Mouse (Mus musculus): ENCODE results near the gene Pclo.

GRCm38 (mm10) chr5:14595426-14596013, 80.8 kb downstream of the Pclo start:
- no peak for TF ChIP-seq CTCF (conservative IDR thresholded peaks at IDR 0.05; ENCODE audit: insufficient read depth, insufficient read length, low read depth, low read length)
- no peak for TF ChIP-seq POLR2A (IDR thresholded peaks at IDR 0.05; ENCODE audit: low read depth, low read length)
